Mouse (Mus musculus) heart, embryonic 14.5 days (tissue): ENCODE data around the gene Fn1. TPM values are rescaled to one million over a fixed set of nuclear protein-coding genes. Genes with fewer than 3 reads are reported as not detected.

ENCODE experiments used
- ATAC-seq: fragments of 200-750 bp; cut with Nextera tagmentation; 2 replicates; pipeline ENCODE4 v1.8.0; 2017; ENCODE audit warnings: low read depth, moderate TSS enrichment; ENCODE audit not compliant: insufficient number of reproducible peaks, insufficient read depth, low FRiP score
- H3K27ac ChIP-seq, 2 experiments: fragments of 200-500 bp in 1 of 2; fragments of 300-500 bp in 1 of 2; sonication (generic) in 1 of 2; replicated peaks in 1 of 2; 2 replicates each; pipeline ENCODE4 v1.5.1; 2012 to 2014; ENCODE audit warnings: low read depth in 2 of 2, low read length in 2 of 2, control low read depth in 1 of 2, mild to moderate bottlenecking in 1 of 2, mixed read lengths in 1 of 2; ENCODE audit not compliant: control insufficient read depth in 1 of 2, insufficient read depth in 1 of 2
- H3K27me3 ChIP-seq: fragments of 300-500 bp; sonication (generic); 2 replicates; pipeline ENCODE4 v1.6.1; 2014; ENCODE audit warnings: mild to moderate bottlenecking, low read length, control low read depth; ENCODE audit not compliant: control insufficient read depth, insufficient read depth
- H3K36me3 ChIP-seq: fragments of 300-500 bp; sonication (generic); 2 replicates; pipeline ENCODE4 v1.6.1; 2014; ENCODE audit warnings: mild to moderate bottlenecking, control low read depth, low read length, mixed read lengths; ENCODE audit not compliant: control insufficient read depth, insufficient read depth
- H3K4me1 ChIP-seq, 2 experiments: fragments of 200-500 bp in 1 of 2; fragments of 300-500 bp in 1 of 2; sonication (generic) in 1 of 2; 2 replicates each; pipeline ENCODE4 v1.6.1; 2012 to 2014; ENCODE audit warnings: low read length in 2 of 2, control low read depth in 1 of 2, mixed read lengths in 1 of 2; ENCODE audit not compliant: control insufficient read depth in 2 of 2, insufficient read depth in 2 of 2
- H3K4me2 ChIP-seq: fragments of 300-500 bp; sonication (generic); 2 replicates; pipeline ENCODE4 v1.6.1; 2014; ENCODE audit warnings: mild to moderate bottlenecking, low read length
- H3K4me3 ChIP-seq, 2 experiments: fragments of 200-500 bp in 1 of 2; fragments of 300-500 bp in 1 of 2; sonication (generic) in 1 of 2; 2 replicates each; pipeline ENCODE4 v1.5.1; 2012 to 2014; ENCODE audit warnings: low read length in 2 of 2, mild to moderate bottlenecking in 2 of 2, control low read depth in 1 of 2, low read depth in 1 of 2, moderate library complexity in 1 of 2; ENCODE audit not compliant: control insufficient read depth in 1 of 2, insufficient read depth in 1 of 2
- H3K9ac ChIP-seq: fragments of 300-500 bp; sonication (generic); 2 replicates; pipeline ENCODE4 v1.6.1; 2014; ENCODE audit warnings: mild to moderate bottlenecking, low read length
- H3K9me3 ChIP-seq: fragments of 300-500 bp; sonication (generic); 2 replicates; pipeline ENCODE4 v1.6.1; 2016; ENCODE audit warnings: low read length, control low read depth; ENCODE audit not compliant: control insufficient read depth
- WGBS: fragments of 180-500 bp; shearing (Covaris S2); extraction: QIAGEN DNeasy Blood & Tissue Kit; methylation state at CpG from one replicate; pipeline ENCODE4 v1.1.7; 2014; 5-methylcytosine and 5-hydroxymethylcytosine counted together
- polyA plus RNA-seq: library from polyadenylated mRNA; unstranded; fragments of >200 nt; fragmentation: Nextera tagmentation; extraction: Ambion mirVana; gene quantifications from 2 replicates; pipeline ENCODE4 v1.2.1, GENCODE M21; 2014

Fn1 gene
- polyA plus RNA-seq, 1 experiment from 2014 or later = 242 TPM

- H3K27ac ChIP-seq = no peak overlapping the region
- H3K36me3 ChIP-seq = peaks cover 67% of the 10 kb centered on the region
- no peak overlapping the region for H3K4me3 ChIP-seq
- 92% methylated on average over 12 of the region's 12 CpGs for WGBS
- no peaks in the 10 kb centered on the region for H3K27me3 ChIP-seq
- H3K4me1 ChIP-seq = no peaks in the 10 kb centered on the region
- no peaks in the 10 kb centered on the region for H3K9me3 ChIP-seq
- no peak overlapping the region for H3K4me2 ChIP-seq
- H3K9ac ChIP-seq = no peak overlapping the region
- ATAC-seq = no peak
Measured at GRCm38 (mm10) chr1:71580408-71580807, 72.6 kb downstream of the Fn1 start.

DNA sequence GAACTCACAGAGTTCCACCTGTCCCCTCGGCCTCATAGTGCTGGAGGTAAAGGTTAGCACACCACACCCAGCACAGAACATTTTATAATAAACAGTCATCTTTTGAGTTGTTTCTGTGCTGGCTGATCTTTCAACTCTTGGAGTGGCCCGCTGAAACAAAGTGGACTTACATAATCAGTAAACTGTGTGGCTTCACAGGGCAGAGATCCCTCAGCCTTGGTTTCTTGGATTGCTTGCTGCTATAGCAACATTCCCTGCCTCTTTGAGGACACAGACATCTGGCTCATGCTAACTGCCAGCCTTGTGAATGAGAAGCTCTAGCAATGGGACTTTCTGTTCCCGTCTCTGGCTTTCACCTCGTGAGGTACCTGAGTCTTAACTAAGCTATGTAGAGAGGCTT lies 73.5 kb downstream of the Fn1 start:
- H3K9ac ChIP-seq = no peak overlapping the region
- 82% methylated on average over 4 of the region's 4 CpGs for WGBS
- peaks cover 67% of the 10 kb centered on the region for H3K36me3 ChIP-seq
- no peaks in the 10 kb centered on the region for H3K4me1 ChIP-seq
- H3K9me3 ChIP-seq = no peaks in the 10 kb centered on the region
- ATAC-seq = no peak
- no peak overlapping the region for H3K4me2 ChIP-seq
- H3K27me3 ChIP-seq = no peaks in the 10 kb centered on the region
- H3K4me3 ChIP-seq = no peak overlapping the region
- H3K27ac ChIP-seq = no peak overlapping the region

DNA sequence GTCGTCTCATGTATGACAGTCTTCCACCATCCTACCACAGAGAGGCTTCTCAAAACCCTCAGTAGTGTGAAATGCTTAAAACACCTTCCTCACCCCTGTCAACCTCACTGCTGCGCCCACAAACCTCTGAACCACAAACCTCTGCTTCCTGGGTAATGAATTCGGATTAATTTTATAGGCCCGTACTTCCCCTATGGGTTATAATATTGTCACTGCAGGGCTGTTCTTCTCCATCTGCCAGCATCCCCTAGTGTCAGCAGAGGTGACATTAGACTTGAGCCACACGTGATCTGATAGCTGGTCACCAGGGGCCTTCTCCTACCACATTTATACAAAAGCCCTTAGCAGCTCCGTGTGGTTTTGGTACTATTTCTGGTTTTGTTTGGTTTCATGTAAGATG lies 76.2 kb downstream of the Fn1 start:
- Histone ChIP-seq H3K9ac (no peak overlapping the region), H3K4me3 (no peak overlapping the region), H3K4me2 (no peak overlapping the region), H3K4me1 (no peaks in the 10 kb centered on the region), H3K27ac (no peak overlapping the region), H3K27me3 (no peaks in the 10 kb centered on the region), H3K9me3 (no peaks in the 10 kb centered on the region), H3K36me3 (peaks cover 89% of the 10 kb centered on the region)
- no peak for ATAC-seq
- WGBS = 87% methylated on average over 6 of the region's 6 CpGs

GRCm38 (mm10) chr1:71575987-71576386 lies 77.0 kb downstream of the Fn1 start:
- peaks cover 97% of the 10 kb centered on the region for H3K36me3 ChIP-seq
- no peak overlapping the region for H3K9ac ChIP-seq
- 83% methylated on average over 7 of the region's 7 CpGs for WGBS
- no peak for ATAC-seq
- no peak overlapping the region for H3K4me2 ChIP-seq
- no peaks in the 10 kb centered on the region for H3K27me3 ChIP-seq
- no peak overlapping the region for H3K27ac ChIP-seq
- H3K4me3 ChIP-seq = no peak overlapping the region
- no peaks in the 10 kb centered on the region for H3K4me1 ChIP-seq
- H3K9me3 ChIP-seq = no peaks in the 10 kb centered on the region

DNA sequence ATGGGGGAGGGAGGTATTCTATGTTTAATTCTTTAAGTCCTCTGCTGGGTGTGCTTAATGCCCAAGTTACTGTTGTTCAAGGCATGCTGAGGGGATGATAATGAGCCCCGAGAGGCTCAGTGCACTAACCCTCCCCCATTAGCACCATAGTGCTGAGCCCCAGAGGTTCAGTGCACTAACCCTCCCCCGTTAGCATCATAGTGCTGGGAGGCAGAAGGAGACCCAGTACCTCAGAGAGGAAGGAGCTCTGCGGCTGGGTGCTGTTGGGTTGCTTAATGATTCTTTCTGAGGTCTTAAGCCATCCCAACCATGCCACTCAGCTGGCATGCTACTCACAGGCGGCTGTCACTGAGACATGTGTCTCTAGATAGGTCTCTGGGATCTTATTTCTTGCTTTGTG lies 82.9 kb downstream of the Fn1 start:
- H3K4me1 ChIP-seq = 0 out of 4 replicates have a peak, but pooled peaks cover 0 to 6% of the 10 kb centered on the region in 2 experiments
- no peak overlapping the region for H3K9ac ChIP-seq
- no peak overlapping the region for H3K4me3 ChIP-seq
- 83% methylated on average over 4 of the region's 4 CpGs for WGBS
- ATAC-seq = no peak
- no peak overlapping the region for H3K4me2 ChIP-seq
- H3K27me3 ChIP-seq = no peaks in the 10 kb centered on the region
- H3K36me3 ChIP-seq = peaks cover 93% of the 10 kb centered on the region
- no peak overlapping the region for H3K27ac ChIP-seq
- H3K9me3 ChIP-seq = no peaks in the 10 kb centered on the region

GRCm38 (mm10) chr1:71567884-71568605 lies 85.0 kb downstream of the Fn1 start:
- no peaks in the 10 kb centered on the region for H3K27me3 ChIP-seq
- 0 out of 4 replicates have a peak, but pooled peaks cover 0 to 6% of the 10 kb centered on the region in 2 experiments for H3K4me1 ChIP-seq
- no peak overlapping the region for H3K27ac ChIP-seq
- H3K36me3 ChIP-seq = peaks cover 95% of the 10 kb centered on the region
- H3K4me2 ChIP-seq = no peak overlapping the region
- no peak for ATAC-seq
- WGBS = 63% methylated on average over 16 of the region's 16 CpGs
- no peak overlapping the region for H3K9ac ChIP-seq
- H3K9me3 ChIP-seq = no peaks in the 10 kb centered on the region
- H3K4me3 ChIP-seq = no peak overlapping the region

- no peaks in the 10 kb centered on the region for H3K27me3 ChIP-seq
- WGBS = 92% methylated on average over 7 of the region's 7 CpGs
- no peaks in the 10 kb centered on the region for H3K9me3 ChIP-seq
- no peak overlapping the region for H3K9ac ChIP-seq
- no peak overlapping the region for H3K4me3 ChIP-seq
- ATAC-seq = no peak
- no peak overlapping the region for H3K4me2 ChIP-seq
- peaks cover 92% of the 10 kb centered on the region for H3K36me3 ChIP-seq
- no peak overlapping the region for H3K27ac ChIP-seq
- H3K4me1 ChIP-seq = 0 out of 4 replicates have a peak, but pooled peaks cover 0 to 6% of the 10 kb centered on the region in 2 experiments
Measured at GRCm38 (mm10) chr1:71564291-71564690, 88.7 kb downstream of the Fn1 start.

DNA sequence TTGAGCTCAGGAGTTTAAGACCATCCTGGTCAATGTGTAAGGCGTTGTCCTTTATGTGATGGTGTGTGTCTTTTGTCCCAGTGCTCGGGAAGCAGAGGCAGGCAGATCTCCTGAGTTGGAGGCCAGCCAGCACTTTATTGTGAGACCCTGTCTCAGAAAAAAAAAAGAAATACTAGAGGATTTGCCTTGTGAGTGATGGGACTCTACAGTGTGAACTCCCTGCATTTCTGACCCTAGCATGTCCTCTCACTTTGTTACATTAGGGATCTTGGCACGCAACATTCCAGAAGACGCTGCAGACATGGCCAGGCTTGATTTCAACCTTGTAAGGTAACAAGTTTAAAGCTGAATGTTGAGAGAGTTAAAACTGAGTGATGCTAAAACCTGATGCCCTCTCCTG lies 92.4 kb downstream of the Fn1 start:
- Histone ChIP-seq H3K9ac (no peak overlapping the region), H3K4me2 (no peak overlapping the region), H3K36me3 (peaks cover 63% of the 10 kb centered on the region), H3K4me3 (no peak overlapping the region), H3K27ac (no peak overlapping the region), H3K27me3 (no peaks in the 10 kb centered on the region), H3K9me3 (no peaks in the 10 kb centered on the region), H3K4me1 (peaks cover 3 to 12% of the 10 kb centered on the region in 2 experiments; a peak in 3 of 4 replicates)
- WGBS = 91% methylated on average over 4 of the region's 4 CpGs
- no peak for ATAC-seq
